Mouse (Mus musculus) CD8-positive naive resting alpha-beta T cell, adult 2 months (primary cell): ENCODE data around the gene Glp1r.

ENCODE experiments used
- DNase-seq, 2 experiments: peaks; one replicate each; pipeline ENCODE4 v3.0.0; 2022; ENCODE audit warnings: low read depth in 2 of 2, low spot score in 2 of 2

Glp1r gene

GRCm38 (mm10) chr17:30911732-30912088, 10.1 kb downstream of the Glp1r start:
- DNase-seq, result no peak

DNA sequence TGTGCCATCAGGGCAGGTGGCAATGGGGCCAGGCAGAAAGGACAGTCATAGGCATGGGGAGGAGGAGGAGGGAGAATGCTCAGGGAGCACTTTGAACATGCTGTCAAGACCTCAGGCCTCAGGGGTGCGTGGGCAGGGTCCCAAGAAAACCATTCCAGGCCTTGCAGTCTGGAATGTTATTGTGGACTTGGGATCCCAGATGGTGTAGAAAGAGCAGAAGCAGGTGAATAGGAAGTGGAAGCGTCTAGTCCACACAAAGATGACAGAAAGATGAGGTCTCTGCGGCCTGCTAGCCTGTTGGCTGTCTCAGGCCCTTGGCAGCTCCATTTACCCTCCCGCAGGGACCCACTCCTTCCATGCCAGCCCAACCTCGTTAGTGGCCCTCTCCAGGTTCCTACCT, 10.9 kb downstream of the Glp1r start:
- no peak for DNase-seq

GRCm38 (mm10) chr17:30914264-30914663, 12.6 kb downstream of the Glp1r start:
- DNase-seq, result no peak

- DNase-seq, result no peak
Measured at GRCm38 (mm10) chr17:30923566-30923965, 21.9 kb downstream of the Glp1r start.

DNA sequence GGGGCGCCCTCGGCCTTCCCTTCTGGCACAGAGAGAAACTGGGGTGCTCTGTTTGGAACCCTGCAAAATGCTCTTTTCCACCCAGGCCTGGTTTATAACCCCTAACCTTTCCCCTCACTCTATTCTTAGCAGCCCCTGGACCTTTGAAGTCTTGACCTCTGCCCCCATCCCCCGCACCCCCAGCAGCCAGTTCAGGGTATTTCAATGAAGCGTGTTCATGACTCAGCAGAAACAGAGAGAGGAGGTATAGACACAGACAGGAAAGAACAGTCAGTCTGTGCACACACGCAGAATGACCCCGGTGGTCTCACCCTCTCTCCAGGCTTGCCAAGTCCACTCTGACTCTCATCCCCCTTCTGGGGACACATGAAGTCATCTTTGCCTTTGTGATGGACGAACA, 29.2 kb downstream of the Glp1r start:
- DNase-seq, result no peak

DNA sequence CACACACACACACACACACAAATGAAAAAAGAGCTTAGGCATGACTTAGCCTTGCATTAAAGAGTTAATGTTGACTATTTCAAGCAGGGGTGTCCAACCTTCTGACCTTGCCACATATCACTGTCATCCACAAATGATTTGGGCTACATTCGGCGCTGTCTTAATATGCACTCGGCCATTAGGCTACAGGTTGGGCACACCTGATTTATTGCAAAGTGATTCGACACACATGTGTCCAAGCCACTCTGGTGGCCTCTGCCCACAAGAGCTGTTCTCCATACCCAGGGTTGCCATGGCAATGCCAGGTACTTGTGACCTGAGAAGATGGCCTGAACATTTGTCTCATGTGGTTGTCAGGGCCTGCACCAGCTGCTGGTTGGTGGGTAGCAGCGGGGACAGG, 31.2 kb downstream of the Glp1r start:
- DNase-seq, result no peak

GRCm38 (mm10) chr17:30935301-30935700, 33.7 kb downstream of the Glp1r start:
- no peak for DNase-seq

- DNase-seq, result no peak
Measured at GRCm38 (mm10) chr17:30938554-30938953, 36.9 kb downstream of the Glp1r start.

- no peak for DNase-seq
Measured at GRCm38 (mm10) chr17:30948382-30948781, 46.8 kb downstream of the Glp1r start.

DNA sequence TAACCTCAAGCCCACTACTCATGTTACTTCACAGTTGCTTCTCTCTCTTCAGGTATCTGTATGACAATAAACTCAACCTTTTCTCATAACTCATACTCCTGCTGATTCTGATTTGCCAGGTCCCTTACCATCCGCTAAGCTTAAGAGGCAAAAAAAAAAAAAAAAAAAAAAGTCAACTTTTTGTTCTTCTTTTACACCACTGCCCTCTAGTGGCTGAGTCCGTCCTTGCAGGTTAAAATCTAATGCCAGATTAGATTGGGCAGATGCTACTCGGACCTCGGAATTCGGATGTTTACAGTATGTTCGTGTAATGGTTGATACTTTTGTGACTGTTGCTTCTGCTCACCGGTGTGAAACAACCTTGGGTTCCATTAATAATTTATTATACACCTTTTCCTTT, 49.2 kb downstream of the Glp1r start:
- peak; percentile 30 to 62 for DNase-seq

GRCm38 (mm10) chr17:30951600-30951999, 50.0 kb downstream of the Glp1r start:
- DNase-seq, result no peak

DNA sequence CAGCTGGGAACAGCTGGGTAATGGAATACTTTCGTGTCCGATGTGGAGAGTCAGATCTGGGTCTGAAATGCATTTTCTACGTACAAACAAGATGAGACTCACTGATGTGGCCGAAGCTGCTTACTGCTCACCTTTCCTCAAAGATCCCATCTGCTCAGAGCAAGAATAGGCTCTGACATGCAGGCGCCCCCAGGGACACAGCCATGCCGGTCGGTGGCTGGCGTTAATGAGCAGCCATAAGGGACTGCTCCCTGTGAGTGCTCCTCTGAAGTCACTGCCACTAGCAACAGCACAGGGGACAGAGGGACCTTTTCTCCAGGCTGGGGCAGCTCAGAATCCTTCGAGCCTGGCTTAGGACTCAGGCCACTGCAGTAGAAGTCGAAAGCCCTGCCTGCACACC, 52.7 kb downstream of the Glp1r start, which contains the start of gene Umodl1:
TSS of gene Umodl1 (plus strand) at position 301 of the 400 bp plus-strand sequence.
- no peak for DNase-seq

GRCm38 (mm10) chr17:30961936-30962592, 60.4 kb downstream of the Glp1r start:
- no peak for DNase-seq

GRCm38 (mm10) chr17:30962880-30963279, 61.3 kb downstream of the Glp1r start:
- DNase-seq, result no peak

- DNase-seq, result no peak
Measured at GRCm38 (mm10) chr17:30969983-30970382, 68.4 kb downstream of the Glp1r start.

- no peak for DNase-seq
Measured at GRCm38 (mm10) chr17:30971877-30972276, 70.3 kb downstream of the Glp1r start.

DNA sequence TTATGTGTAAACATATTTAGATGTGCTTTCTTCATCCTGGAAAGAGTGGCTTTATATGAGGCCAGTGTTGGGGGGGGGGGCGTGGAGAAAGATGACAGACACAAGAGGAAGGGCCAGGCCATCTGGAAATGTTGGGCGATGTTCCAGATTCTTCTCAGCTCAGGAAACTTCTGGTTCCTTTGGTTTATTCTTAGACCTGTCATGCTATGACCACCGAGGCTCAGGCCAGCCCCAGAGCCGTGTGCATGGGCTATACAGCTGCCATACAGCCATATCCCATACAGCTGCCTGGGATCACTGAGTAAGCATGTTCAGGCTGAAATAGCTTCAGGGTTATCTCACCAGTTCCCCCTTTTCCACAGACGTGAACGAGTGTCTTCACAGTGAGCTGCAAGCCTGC, 71.7 kb downstream of the Glp1r start:
- no peak for DNase-seq

- DNase-seq, result no peak
Measured at GRCm38 (mm10) chr17:30977290-30977689, 75.7 kb downstream of the Glp1r start.

GRCm38 (mm10) chr17:30978556-30978955, 76.9 kb downstream of the Glp1r start:
- no peak for DNase-seq

- DNase-seq, result no peak
Measured at GRCm38 (mm10) chr17:30983521-30983920, 81.9 kb downstream of the Glp1r start.

DNA sequence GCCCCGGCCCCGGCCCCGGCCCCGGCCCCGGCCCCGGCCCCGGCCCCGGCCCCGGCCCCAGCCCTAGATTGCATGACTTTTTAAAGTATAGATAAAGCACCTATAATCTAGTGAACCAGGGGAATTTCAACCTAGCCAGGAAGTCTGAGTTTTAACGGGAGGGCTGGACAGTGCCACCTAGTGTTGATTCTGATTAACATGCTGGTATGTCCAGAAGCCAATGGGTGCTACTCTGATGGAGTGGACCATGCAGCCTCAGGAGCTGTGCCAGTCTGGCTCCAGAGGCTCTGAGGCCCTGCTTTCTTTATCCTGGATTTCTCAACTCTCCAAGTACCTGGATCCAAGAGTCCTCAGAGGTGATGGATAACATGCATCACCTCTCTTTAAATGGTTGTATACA, 88.6 kb downstream of the Glp1r start:
- peak in 1 of 2 experiments; percentile 6 for DNase-seq
